Mouse (Mus musculus): ENCODE results near the gene Cyp51. TPM values are rescaled to one million over a fixed set of nuclear protein-coding genes. Genes with fewer than 3 reads are reported as not detected.
"Not testable (repeated sequence)": the region's sequence is repeated elsewhere in the genome, so short reads cannot be mapped to it uniquely, and the experiment has no call there.

Cyp51 gene
- polyA plus RNA-seq (2017; shearing (Covaris generic)): 10 to 100 TPM; 36.8 to 62.9 (median 53.1) TPM

- peak; percentile 90 for ATAC-seq
Measured at GRCm38 (mm10) chr5:4104341-4105040, at the start of gene Cyp51. Cyp51 (minus strand) TSS chr5:4104746.

DNA sequence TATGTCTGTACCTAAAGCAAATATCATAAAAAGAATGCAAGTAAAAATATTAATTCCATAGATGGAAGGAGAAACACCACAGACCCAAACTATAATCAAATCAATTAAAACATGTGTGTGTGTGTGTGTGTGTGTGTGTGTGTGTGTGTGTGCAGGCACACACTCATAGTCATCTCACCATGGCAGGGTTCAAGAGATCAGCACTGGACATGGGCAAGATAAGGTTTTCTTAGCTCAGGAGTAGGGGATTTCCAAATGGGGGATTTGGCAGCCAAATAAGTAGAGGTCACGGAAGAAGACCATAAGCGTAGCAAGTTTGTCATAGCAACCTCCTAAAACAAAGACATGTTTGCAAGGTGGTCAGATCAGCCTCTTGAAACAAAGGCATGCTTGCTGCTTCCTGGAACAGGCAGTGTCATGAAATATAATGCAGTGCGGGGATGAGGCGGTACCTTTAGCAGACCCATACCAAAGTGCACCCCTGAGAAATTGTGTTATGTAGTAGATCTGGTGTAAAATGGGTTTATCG lies 8.1 kb upstream of the Cyp51 start:
- ATAC-seq: no peak

- not testable (repeated sequence) for ATAC-seq
Measured at GRCm38 (mm10) chr5:4107056-4107455, 2.5 kb upstream of the Cyp51 start.

- no peak for ATAC-seq
Measured at GRCm38 (mm10) chr5:4105651-4106186, 1.2 kb upstream of the Cyp51 start.

DNA sequence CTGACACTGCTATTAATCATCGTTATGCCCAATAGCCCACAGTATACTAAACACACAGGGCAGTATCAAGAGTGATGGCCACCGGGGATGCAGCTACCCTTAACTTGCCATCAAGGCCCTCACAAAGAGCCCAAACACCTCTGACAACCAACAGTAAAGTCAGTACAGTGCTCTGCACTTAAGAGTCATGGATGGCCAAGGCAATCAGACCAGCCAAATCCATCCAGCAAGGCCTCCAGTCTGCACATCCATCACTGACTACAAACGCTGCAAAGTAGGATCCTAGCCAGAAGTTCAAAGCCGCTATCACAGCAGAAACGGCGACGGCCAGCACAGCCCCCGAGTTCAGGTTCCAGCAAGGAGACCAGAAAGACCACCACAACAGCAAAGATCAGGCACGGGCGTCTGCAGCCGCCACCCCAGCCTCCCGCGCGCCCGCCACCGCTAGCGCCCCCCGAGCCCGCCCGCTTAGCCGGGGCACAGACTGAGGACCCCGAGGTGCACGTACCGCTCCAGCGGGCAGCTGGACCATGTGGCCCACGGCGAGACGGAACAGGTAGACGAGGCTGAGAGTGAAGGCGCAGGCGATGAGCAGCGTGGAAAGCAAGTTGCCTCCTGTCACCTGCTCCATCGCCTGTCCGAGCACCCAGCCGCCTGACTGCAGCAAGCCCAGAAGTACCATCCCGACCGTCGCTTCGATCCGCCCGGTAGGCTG lies 763 bp downstream of the Cyp51 start:
- ATAC-seq: peak; percentile 21

GRCm38 (mm10) chr5:4101770-4102169 lies 2.8 kb downstream of the Cyp51 start:
- ATAC-seq: no peak

- ATAC-seq: no peak
Measured at GRCm38 (mm10) chr5:4101031-4101430, 3.5 kb downstream of the Cyp51 start.

DNA sequence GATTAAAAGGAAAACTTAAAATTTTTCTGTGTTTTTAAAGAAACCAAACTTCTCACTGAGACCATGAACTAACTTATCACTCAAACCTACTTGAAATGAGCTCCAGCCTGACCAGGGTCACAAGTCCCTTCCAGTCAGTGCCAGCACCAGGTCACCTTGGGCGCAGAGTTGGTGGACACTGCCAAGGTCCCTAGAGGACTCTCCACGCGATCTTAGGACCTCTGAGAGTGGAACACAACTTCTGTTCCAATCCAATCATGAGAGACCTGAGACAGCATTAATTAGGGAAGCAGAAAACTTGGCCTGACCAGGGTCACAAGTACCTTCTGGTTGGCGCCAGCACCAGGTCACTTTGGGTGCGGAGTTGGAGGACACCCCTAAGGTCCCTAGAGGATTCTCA lies 10.1 kb downstream of the Cyp51 start:
- no peak for ATAC-seq

DNA sequence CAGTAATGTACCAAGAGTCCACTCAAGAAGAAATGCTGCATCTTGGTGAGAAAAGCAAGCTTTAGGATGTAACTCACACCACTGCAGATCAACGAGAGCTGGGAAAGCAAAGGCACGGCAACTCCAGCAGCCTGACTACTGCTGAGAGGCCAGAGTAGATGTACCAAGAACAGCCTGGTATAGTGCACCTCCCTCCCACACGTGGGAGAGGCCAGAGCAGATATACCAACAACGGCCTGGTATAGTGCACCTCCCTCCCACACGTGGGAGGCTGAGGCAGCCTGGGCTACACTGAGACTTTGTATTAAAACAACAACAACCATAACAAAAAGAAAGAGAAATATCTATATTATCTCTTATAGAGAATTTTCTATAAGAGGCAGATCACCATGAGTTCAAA lies 16.4 kb downstream of the Cyp51 start:
- ATAC-seq: no peak

DNA sequence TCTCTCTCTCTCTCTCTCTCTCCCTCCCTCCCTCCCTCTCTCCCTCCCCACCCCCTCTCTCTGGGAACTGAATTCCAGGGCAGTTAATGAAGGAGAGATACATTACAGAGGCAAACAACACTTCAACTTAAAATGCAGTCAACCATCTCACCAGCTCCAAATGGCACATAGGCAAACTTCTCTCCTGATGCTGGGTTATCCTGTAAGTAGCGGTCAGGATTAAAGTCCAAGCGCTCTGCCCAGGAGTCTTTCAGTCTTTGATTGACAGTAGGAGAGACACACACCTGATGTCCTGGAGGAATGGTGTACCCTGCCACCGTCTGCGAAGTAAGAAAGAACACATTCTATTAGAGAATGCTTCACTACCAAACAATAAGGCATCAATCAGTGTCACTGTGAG lies 18.2 kb downstream of the Cyp51 start:
- ATAC-seq: no peak

DNA sequence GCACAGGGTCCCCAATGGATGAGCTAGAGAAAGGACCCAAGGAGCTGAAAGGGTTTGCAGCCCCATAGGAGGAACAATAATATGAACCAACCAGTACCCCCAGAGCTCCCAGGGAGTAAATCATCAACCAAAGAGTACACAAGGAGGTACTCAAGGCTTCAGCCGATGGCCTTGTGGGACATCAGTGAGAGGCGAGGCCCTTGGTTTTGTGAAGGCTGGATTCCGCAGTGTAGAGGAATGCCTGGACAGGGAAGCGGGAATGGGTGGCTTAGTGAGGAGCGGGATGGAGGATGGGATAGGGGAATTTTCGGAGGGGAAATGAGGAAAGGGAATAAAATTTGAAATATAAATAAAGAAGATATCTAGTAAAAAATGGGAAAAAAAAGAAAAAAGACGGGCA lies 19.6 kb downstream of the Cyp51 start:
- ATAC-seq: no peak

GRCm38 (mm10) chr5:4081513-4081912 lies 23.0 kb downstream of the Cyp51 start:
- no peak for ATAC-seq

DNA sequence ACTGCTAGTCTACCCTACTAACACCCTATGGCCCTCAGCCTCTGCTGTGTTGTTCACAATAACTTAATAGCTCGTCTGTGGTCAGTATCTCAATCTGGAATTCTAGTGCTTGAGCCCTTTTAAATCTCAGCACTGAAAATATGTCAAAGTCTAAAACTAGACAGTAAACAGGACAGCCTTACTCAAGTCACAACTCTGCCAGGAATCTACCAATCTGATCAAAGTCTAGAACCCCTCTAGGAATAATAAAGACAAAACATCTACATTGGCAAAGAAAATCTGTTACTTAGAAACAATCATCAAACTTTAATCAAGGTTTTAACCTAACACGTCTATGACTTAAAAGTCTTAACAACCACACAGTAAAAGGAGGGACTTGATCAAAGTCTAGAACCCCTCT lies 23.7 kb downstream of the Cyp51 start:
- no peak for ATAC-seq

DNA sequence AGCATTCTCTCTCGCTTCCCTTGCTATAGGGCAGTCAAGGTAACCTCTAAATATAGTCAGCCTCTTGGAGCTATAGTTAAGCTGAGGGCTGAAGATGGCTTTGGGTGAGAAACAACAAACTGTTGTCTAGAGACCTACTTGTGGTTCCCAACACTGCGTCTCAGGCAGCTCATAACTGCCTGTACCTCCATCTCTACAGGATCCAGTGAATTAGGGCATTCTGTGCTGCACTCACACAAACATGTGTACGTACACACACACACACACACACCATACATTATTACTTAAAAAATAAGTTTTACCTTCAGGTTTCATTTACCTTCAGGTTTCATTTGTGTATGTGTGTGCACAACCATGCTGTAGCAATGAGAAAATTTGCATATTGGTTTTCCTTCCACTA lies 25.5 kb downstream of the Cyp51 start:
- no peak for ATAC-seq

- no peak for ATAC-seq
Measured at GRCm38 (mm10) chr5:4067203-4067602, 37.3 kb downstream of the Cyp51 start.

- no peak for ATAC-seq
Measured at GRCm38 (mm10) chr5:4066476-4067115, 38.0 kb downstream of the Cyp51 start.

DNA sequence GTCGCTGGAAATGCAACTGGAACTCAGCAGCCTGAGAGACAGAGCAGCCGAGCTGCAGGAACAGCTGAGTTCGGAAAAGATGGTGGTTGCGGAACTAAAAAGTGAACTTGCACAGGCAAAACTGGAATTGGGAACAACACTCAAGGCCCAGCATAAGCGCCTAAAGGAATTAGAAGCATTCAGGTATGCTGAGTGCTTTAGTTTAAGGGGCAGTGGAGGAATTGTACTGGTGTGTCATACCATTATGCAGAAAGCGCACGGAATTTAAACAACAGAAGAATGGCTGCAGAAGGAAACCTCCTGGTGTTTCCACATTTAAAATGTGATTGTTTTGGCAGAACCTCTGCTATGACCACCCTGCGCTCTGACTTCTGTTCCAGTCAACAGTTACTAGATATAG lies 44.2 kb downstream of the Cyp51 start:
- no peak for ATAC-seq

- no peak for ATAC-seq
Measured at GRCm38 (mm10) chr5:4040922-4041321, 63.6 kb downstream of the Cyp51 start.

DNA sequence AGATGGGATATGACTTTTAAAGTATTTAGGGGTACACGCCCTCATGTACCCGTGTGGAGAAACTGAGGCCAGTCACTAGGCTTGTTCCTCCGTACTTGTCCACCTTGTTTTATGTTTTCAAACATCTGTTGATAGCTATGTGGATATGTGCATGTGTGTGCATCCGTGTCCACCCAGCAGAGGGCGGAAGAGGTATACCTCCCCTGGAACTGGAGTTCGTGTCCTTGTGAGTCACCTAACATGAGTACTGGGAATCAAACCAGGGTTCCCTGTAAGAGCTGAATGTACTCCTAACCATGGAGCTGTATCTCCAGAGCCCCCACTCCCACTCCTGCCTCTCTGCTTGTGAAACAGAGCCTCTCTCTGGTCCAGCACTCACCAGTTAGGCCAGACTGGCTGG lies 64.2 kb downstream of the Cyp51 start:
- no peak for ATAC-seq

DNA sequence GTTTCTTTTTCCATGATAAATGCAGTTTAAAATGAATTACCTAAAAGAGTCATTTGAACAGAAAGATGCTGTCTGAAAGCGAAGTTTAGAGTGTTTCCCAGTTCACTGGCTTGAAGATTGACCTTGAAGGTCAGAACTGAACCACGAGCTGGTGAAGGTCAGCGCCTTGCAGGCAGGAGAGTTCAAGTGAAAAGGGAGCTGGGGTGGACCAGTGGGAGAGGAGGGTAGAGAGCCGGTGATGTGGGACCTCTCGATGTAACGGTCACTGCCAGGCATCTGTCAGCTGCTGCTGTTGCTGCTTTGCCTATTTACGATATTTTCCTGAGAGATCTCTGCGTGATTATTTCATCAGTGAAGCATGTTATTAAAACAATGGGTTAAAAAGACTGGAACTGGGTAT lies 65.2 kb downstream of the Cyp51 start:
- ATAC-seq: no peak

GRCm38 (mm10) chr5:4036686-4037085 lies 67.9 kb downstream of the Cyp51 start:
- no peak for ATAC-seq

- no peak for ATAC-seq
Measured at GRCm38 (mm10) chr5:4031846-4032245, 72.7 kb downstream of the Cyp51 start.
